Mouse (Mus musculus) spleen, postnatal 14 days (tissue): Measurements from ENCODE around the gene Jund.

Experiments used
- DNase-seq, 2 experiments: peaks; one replicate each; pipeline ENCODE4 v3.0.0; 2021 to 2022; ENCODE audit warnings: low spot score in 2 of 2

Jund gene

GRCm38 (mm10) chr8:70725792-70726447, 27.2 kb downstream of the Jund start:
- DNase-seq: no peak

GRCm38 (mm10) chr8:70726721-70727120, 28.0 kb downstream of the Jund start:
- DNase-seq: no peak

DNA sequence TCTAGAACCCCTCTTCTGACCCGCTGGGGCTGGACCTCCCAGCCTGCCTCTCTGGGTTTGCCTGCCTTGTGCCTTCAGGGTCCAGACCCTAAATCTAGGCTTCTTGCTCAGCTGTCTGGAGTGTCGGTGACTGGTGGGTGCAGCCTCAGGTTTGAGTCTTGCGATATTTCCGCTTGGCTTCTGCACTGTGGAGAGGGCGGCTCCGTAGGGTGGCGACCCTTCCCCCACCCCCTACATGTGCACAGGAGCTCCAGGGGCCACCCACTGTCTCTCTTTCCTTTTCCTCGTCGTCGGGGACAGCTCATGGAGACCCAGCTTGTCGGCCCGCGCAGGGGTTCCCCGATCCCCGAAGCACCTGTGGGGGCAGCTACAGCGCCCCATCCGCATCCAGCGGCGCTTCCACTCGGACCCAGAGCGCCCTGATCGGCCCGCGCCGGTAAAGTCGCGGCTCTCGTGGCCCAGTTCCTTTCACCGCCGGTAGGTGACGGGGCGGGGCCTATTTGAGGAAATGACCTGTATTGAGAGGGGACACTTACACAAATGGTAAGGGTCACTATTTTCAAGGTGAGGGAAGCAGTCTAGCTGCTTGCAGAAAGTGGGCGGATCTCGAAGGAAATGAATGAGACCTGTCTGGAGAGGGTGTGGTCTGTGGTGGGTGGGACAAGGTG, 31.2 kb downstream of the Jund start:
- peak; percentile 43 to 53 for DNase-seq

- no peak for DNase-seq
Observed at GRCm38 (mm10) chr8:70730956-70731355, 32.2 kb downstream of the Jund start.

- DNase-seq: no peak
Observed at GRCm38 (mm10) chr8:70737705-70738104, 39.0 kb downstream of the Jund start.

- no peak for DNase-seq
Observed at GRCm38 (mm10) chr8:70738211-70738610, 39.5 kb downstream of the Jund start.

- DNase-seq: no peak
Observed at GRCm38 (mm10) chr8:70741661-70742060, 42.9 kb downstream of the Jund start.

GRCm38 (mm10) chr8:70742176-70742575, 43.4 kb downstream of the Jund start:
- no peak for DNase-seq

GRCm38 (mm10) chr8:70742981-70743655, 44.4 kb downstream of the Jund start:
- no peak for DNase-seq

DNA sequence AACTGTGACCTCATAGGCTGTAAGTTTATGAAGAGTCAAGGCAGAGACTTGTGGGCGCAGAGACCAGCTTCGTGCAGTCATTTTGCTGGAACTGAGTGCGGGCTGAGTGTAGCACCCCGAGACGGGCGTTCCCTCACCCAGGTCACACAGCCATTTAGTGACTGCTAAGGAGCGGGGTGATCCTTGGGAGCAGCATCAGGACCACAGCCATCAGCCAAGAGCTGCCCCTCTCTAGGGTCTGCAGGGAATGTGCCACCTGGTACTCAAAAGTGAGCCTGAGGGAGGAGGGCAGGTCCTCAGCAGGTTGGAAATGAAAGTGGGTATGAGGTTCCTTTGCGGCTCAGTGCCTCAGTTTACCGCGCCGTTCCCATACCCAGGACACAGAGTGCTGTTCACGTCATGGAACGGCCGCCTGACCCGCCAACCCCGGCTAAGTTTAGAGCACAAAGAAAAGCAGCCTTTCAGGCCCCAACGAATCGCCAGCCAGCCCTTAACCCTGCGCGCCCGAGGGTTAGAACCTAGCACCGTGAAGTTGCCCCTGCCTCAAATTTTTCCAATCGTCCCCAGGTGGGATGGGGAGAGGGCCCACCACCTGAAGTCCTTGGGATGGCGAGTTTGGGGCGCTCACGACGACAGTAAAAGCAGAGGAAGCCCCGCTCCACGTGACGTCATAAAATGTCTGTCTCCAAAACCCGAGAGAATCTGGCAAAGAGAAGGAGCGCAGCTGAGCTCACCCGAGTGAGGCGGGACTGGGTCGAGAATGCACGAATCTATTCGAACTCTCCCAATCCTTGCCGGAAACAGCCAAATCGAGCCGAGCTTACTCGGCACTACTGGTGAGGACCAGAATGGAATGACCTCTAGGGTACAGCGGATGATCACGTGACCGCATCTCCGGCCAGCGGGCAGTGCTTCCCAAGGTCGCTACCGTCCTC, 45.2 kb downstream of the Jund start:
- no peak for DNase-seq

GRCm38 (mm10) chr8:70744806-70745205, 46.1 kb downstream of the Jund start:
- no peak for DNase-seq

DNA sequence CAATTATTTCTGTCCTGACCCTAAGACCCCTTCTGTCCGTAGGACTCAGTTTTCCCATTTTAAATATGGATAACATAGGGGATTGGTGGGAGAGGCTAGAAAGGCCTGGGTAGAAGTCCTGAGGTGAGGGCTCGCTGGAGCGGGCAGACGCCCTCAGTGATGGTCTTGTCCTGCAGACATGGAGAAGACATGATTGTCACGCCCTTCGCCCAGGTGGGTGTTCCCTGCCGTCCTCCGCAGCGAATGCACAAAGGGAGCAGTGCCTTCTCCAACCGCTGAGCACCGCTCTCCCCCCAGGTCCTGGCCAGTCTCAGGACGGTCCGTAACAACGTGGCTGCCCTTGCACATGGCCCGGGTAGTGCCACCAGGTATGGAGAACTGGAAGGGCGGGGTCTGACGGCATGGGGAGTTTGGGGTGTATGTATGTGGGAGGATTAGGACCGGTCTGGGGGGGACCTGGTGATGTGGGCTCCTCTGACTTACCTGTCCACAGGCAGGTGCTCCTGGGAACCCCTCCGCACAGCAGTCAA, 47.0 kb downstream of the Jund start:
- no peak for DNase-seq

- DNase-seq: no peak
Observed at GRCm38 (mm10) chr8:70746676-70747075, 47.9 kb downstream of the Jund start.

- no peak for DNase-seq
Observed at GRCm38 (mm10) chr8:70747211-70747890, 48.6 kb downstream of the Jund start.

- no peak for DNase-seq
Observed at GRCm38 (mm10) chr8:70748246-70749096, 49.7 kb downstream of the Jund start.

- no peak for DNase-seq
Observed at GRCm38 (mm10) chr8:70749097-70749674, 50.4 kb downstream of the Jund start.
